7 mouse cellular contexts compared by ENCODE assay signal in genomic region chr2:90678256-90679060, GRCm38 (mm10). TPM values are rescaled to one million over a fixed set of nuclear protein-coding genes. Genes with fewer than 3 reads are reported as not detected.
DNase-seq lines count a peak whose midpoint lies in the region; ATAC-seq and TF ChIP-seq lines count a peak whose summit lies in the region.

No protein-coding gene starts in this region.

- H3K27ac ChIP-seq in lung, embryonic 14.5 days (ENCODE audit: low read depth), result peak overlapping the region; percentile 96
- H3K27ac ChIP-seq in limb, embryonic 11.5 days (replicated peaks; ENCODE audit: low read depth, low read length), result peak overlapping the region; percentile 80; the same call in 1 of the 2 replicates

- peaks cover 20% of the 10 kb centered on the region for H3K36me3 ChIP-seq in lung, embryonic 14.5 days (ENCODE audit: insufficient read depth)
- peaks cover 3% of the 10 kb centered on the region; the same call in 1 of the 2 replicates for H3K36me3 ChIP-seq in limb, embryonic 11.5 days (ENCODE audit: control insufficient read depth, insufficient read depth, low read length)

- peak; percentile 55 for TF ChIP-seq CTCF in lung, embryonic 14.5 days (IDR thresholded peaks at IDR 0.05; ENCODE audit: low read depth)

- DNase-seq in lung, embryonic 14.5 days, result peak; percentile 47
- DNase-seq in lung, adult 18-20 months, result no peak
- DNase-seq in ZHBTc4 (ENCODE audit: low read depth, low spot score), result peak; percentile 57
- no peak for DNase-seq in limb, embryonic 11.5 days (ENCODE audit: low spot score)
- DNase-seq in naive thymus-derived CD4-positive, alpha-beta T cell, adult 2 months (ENCODE audit: low read depth), result peak; percentile 47
- no peak for DNase-seq in left cerebral cortex, adult 18-20 months (ENCODE audit: low spot score in 2 of 2)

- WGBS in lung, embryonic 14.5 days, result 30% methylated on average over 26 of the region's 26 CpGs
- 32% methylated on average over 26 of the region's 26 CpGs for WGBS in limb, embryonic 11.5 days

- H3K9ac ChIP-seq in lung, embryonic 14.5 days, result peak overlapping the region; percentile 81
- H3K9ac ChIP-seq in limb, embryonic 11.5 days (ENCODE audit: low read length), result peak overlapping the region; percentile 71

- H3K27me3 ChIP-seq in lung, embryonic 14.5 days (ENCODE audit: insufficient read depth, low read length), result no peaks in the 10 kb centered on the region
- no peaks in the 10 kb centered on the region for H3K27me3 ChIP-seq in limb, embryonic 11.5 days (ENCODE audit: control insufficient read depth, insufficient read depth, low read length)

- H3K4me3 ChIP-seq in lung, embryonic 14.5 days (ENCODE audit: low read depth, low read length), result peak overlapping the region; percentile 85
- peak overlapping the region; percentile 72 for H3K4me3 ChIP-seq in limb, embryonic 11.5 days (ENCODE audit: low read depth, low read length)

- peak; percentile 42 for ATAC-seq in lung, embryonic 14.5 days (ENCODE audit: insufficient read depth)
- peak; percentile 50 for ATAC-seq in erythroblast, adult 5-6 weeks (replicated peaks; ENCODE audit: low FRiP score, poor library complexity, severe bottlenecking)
- peak; percentile 44; the same call in 1 of the 2 replicates for ATAC-seq in limb, embryonic 11.5 days (ENCODE audit: insufficient number of reproducible peaks, low FRiP score, low TSS enrichment, low read depth)

- no peaks in the 10 kb centered on the region for H3K9me3 ChIP-seq in lung, embryonic 14.5 days (ENCODE audit: low read depth, low read length)
- H3K9me3 ChIP-seq in limb, embryonic 11.5 days (ENCODE audit: control insufficient read depth, low read length), result no peaks in the 10 kb centered on the region

- peaks cover 5% of the 10 kb centered on the region for H3K4me1 ChIP-seq in lung, embryonic 14.5 days (ENCODE audit: insufficient read depth)
- no peaks in the 10 kb centered on the region; the same call in 1 of the 2 replicates for H3K4me1 ChIP-seq in limb, embryonic 11.5 days (ENCODE audit: control insufficient read depth, insufficient read depth, low read length)

- H3K4me2 ChIP-seq in lung, embryonic 14.5 days, result peak overlapping the region; percentile 78
- peak overlapping the region; percentile 43; the same call in 1 of the 2 replicates for H3K4me2 ChIP-seq in limb, embryonic 11.5 days (ENCODE audit: low read depth, severe bottlenecking)

RNA-seq across cellular contexts. Expression of gene Nup160, which starts 1.4 kb away (rescaled TPM):
- polyA plus RNA-seq in lung, embryonic 14.5 days (2014; fragmentation: Nextera tagmentation; extraction: Ambion mirVana), result 59.6 and 63.9 TPM in 2 replicates
- 23.6 and 64.4 TPM in 2 replicates for total RNA-seq in erythroblast, adult 5-6 weeks (2015; ENCODE audit: low replicate concordance)
- 23.7 and 37.6 TPM in 2 replicates for total RNA-seq in erythroblast, adult 5-6 weeks (2017; ENCODE audit: low replicate concordance)
- 66.2 and 74.0 TPM in 2 replicates for polyA plus RNA-seq in limb, embryonic 11.5 days (2014; fragmentation: Nextera tagmentation; extraction: Ambion mirVana)
- 10 to 100 TPM; 12.0 to 12.6 TPM for total RNA-seq in left cerebral cortex, adult 18-20 months (2021)

Comparison
In these comparisons a context has a peak if more than half of its experiments do, and no peak if none do; other contexts are left out.
1. DNase-seq: peak in lung, embryonic 14.5 days (single experiment), ZHBTc4 (single experiment) and naive thymus-derived CD4-positive, alpha-beta T cell, adult 2 months (single experiment); none in lung, adult 18-20 months (0 of 2), limb, embryonic 11.5 days (single experiment) and left cerebral cortex, adult 18-20 months (0 of 2).
2. Peak in every context shown above with its lines, with median percentiles within 50 percentile points of each other: ATAC-seq.